Mouse (Mus musculus): ENCODE results near the gene Adgre5.

The Adgre5 gene

DNA sequence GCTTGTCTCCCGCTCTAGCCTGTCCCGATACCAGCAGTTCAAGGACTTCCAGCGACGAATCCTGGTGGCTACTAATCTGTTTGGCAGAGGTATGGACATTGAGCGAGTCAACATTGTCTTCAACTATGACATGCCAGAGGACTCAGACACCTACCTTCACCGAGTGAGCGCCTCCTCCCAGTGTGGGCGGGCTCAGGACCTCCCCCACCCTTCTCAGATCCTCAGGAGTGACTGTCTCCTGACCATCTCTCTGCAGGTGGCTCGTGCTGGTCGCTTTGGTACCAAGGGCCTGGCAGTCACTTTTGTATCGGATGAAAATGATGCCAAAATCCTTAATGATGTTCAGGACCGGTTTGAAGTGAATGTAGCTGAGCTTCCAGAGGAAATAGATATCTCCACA lies 18.5 kb downstream of the Adgre5 start:
- no peak for DNase-seq (ENCODE audit: low spot score in 2 of 2)

DNA sequence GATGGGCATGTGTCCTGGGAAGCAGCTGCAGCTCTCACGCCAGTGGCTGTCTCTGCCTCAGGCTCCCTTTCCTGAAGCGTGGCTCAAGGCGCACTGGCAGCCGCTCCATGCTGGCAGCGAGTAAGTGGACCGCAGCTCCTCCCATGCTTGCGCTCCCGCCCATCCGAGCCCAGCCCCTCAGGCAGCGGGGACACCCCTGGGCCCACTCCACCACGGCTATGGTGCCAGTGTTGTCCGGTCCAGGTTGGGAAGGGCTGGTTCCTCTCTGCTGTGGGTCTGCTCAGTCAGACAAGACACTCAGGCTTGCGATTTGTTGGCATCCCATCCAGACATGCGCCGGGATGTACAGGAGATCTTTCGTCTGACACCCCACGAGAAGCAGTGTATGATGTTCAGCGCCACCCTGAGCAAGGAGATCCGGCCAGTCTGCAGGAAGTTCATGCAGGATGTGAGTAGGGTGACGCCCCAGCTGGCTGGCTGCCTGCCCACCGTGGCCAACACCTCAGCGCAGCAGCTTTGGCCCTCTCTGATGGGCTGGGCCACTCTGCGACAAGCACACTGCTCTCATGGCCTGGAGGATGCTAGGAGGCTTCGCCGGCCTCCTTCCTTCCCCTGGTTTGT lies 19.6 kb downstream of the Adgre5 start:
- DNase-seq (ENCODE audit: low spot score in 2 of 2): no peak

DNA sequence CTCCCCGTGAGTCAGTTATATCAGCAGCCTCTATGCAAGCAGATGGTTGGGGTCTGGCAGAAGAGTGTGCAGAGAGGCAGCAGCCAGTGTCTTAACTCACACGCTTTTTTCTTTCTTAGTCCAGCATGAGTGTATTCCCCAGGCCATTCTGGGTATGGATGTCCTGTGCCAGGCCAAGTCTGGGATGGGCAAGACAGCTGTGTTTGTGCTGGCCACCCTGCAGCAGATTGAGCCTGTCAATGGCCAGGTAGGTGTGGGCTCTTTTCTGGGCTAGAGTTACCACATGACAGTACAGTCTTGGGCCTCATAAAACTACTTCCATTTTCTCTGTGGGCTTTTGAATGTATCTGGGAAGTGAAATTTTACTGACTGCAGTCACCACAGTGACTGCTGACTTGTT lies 21.4 kb downstream of the Adgre5 start:
- DNase-seq (ENCODE audit: low spot score in 2 of 2): no peak

DNA sequence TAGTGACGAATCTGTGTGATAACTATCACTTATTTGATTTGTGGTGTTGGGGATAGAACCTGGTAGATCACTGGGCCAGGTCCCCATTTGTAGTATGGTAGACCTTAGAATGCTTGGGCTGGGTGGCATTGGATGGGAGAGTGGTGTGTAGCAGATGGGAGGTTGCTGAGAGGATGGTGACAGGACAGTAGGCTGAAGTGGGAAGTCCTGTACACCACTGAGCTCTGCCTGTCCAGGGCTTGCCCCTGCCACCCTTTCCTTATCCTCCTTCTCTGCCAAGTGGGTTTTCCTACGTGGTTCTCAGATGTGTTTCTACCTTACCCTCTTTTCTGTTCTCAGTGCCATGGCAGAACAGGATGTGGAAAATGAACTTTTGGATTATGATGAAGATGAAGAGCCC lies 22.1 kb downstream of the Adgre5 start:
- DNase-seq (ENCODE audit: low spot score in 2 of 2): no peak

DNA sequence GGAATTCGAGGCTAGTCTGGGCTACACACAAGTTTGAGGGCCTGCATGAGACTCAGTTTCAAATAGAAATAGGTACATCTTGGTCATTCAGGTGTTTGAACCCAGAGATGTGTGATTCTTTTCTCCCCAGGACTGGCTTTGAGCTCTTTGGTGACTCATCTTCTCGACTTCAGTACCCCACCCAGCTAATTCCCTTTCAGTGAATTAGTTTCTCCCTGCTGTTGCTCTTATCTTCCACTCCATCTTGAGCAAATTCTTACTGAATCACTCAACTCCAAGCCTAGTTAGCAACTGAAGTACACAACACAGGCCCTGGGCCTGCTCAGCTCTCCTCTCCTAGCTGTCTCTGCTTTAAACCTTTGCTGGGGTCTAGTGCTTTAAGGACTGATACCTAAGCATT lies 24.6 kb downstream of the Adgre5 start:
- DNase-seq (ENCODE audit: low spot score in 2 of 2): no peak

- no peak for DNase-seq (ENCODE audit: low spot score in 2 of 2)
Measured at GRCm38 (mm10) chr8:83715771-83716170, 25.4 kb downstream of the Adgre5 start.

GRCm38 (mm10) chr8:83715031-83715690 lies 26.0 kb downstream of the Adgre5 start, which contains the start of gene Ddx39:
Gene Ddx39, plus strand, starts transcription at chr8:83715177.
- DNase-seq (ENCODE audit: low spot score in 2 of 2): peak; percentile 93 to 97

- no peak for DNase-seq (ENCODE audit: low spot score in 2 of 2)
Measured at GRCm38 (mm10) chr8:83714676-83715030, 26.5 kb downstream of the Adgre5 start.

DNA sequence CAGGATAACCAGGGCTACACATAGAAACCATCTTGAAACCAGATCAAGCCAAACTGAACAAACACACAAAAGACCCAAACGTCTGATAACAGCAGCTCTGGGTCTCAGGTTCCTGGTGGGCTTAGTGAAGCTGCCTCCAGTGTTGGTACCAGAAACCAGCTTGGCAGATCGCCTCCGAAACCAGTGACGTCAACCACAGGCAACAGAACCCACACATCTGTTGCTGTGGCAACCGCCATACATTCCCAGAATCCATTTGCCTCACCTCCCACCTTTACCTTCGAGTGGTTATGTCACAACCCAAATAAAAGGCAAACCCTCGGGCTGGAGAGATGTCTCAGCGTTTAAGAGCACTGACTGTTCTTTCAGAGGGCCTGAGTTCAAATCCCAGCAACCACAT lies 33.6 kb downstream of the Adgre5 start:
- no peak for DNase-seq (ENCODE audit: low spot score in 2 of 2)

DNA sequence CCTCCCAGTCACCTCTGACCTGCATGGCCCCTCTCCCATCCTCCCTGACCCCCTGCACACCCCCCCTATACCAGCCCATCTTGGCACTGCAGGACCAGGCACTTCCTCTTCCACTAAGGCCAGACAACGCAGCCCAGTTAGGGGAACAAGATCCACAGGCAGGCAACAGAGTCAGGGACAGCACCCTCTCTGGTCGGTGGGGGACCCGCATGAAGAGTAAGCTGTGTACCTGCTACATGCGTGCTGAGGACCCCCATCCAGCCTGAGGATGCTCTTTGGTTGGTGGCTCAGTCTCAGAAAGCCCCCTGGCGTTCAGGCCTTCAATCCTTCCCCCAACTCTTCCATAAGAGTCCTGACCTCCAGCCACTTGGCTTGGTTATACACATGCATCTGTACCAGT lies 34.7 kb downstream of the Adgre5 start:
- no peak for DNase-seq (ENCODE audit: low spot score in 2 of 2)

GRCm38 (mm10) chr8:83703426-83703825 lies 37.7 kb downstream of the Adgre5 start:
- no peak for DNase-seq (ENCODE audit: low spot score in 2 of 2)

DNA sequence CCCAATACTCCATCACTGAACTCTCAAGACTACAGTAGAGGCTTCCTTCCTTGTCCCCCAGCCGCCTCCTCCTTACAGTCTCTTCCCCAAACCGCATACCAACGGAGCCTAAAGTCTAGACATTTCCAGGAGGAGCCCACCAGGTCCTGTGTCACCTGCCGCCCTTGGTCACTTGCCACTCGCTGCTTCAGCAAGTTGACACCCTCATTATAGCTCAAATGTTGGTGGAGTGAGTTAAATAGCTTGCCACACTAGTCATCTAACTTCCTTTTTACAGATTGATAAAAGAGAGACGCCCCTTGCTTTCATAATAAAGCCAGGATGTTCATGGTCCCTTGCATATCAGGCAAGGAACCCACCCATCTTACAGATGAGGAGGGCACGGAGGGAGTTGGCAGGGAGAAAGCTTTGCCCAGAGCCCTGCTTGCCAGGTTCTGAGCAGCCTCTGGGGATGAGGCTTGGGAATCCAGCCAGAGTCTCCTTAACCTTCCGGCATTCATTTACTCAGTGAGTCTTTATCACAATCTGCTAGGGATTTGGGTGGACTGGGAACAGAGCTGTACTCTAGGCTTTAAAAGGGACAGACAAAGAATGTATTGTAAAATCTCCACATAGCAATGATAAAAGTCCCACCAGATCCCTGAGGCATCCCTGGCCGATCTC lies 40.6 kb downstream of the Adgre5 start:
- no peak for DNase-seq (ENCODE audit: low spot score in 2 of 2)

DNA sequence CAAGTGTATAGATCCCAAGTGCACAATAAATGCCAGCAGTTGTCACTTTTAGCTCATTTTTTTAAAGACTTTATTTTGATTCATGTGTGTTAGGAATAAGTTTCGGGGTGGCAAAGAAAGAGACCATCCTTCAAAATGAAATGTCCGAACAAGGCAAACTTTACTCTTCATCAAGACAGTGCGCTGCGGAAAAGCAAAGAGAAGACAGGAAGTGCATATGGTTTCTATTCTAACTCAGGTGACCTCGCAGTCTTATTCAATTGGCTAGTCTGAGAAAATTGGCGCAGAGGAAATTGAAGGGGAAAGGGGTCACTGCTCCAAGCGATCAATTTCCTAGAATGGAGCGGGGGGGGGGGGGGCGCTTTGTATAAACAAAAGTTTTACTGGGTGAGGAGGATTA lies 41.6 kb downstream of the Adgre5 start:
- no peak for DNase-seq (ENCODE audit: low spot score in 2 of 2)

DNA sequence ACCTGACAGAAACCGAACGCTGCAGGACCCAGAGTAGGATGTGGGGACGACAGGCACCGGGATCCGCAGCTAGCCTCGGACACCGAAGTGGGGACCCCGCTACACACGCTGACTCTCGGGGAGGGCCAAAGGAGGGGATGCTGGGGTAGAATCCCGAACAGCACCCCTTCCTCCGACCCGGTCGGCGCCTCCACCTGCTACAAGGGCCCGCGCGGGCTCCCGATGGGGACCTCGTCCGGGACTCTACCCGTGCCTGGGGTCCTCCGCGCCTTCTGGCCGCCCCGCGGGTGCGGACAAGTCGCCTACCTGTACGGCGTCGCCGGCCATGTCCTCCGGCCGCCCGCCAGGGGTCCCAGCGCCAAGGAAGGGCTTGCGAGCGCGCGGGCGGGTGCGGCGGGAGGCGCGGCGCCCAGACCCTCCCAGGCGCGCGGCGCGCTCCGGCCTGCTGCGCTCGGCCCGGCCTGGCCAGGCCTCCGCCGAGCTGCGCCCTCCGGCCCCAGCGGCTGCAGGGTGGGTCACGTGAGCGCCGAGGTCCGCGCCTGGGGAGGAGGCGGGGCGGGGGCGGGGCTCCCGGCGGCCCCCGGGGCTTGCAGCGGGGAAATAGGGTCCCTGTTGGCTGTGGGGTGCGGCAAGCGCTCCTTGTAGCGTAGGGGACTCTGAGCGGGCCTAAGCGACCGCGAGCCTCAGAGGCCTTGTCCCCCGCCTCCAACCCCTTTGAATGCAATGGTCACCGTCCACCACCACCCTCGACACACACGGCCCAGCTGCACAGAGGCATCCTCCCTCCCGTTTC lies 42.3 kb downstream of the Adgre5 start, which contains the start of gene Pkn1:
Gene Pkn1 (minus strand): TSS at position 519 of the 793 bp plus-strand sequence.
- peak in 1 of 2 experiments; percentile 49 for DNase-seq (ENCODE audit: low spot score in 2 of 2)

GRCm38 (mm10) chr8:83698291-83698660 lies 42.9 kb downstream of the Adgre5 start:
- DNase-seq (ENCODE audit: low spot score in 2 of 2): peak in 1 of 2 experiments; percentile 44

DNA sequence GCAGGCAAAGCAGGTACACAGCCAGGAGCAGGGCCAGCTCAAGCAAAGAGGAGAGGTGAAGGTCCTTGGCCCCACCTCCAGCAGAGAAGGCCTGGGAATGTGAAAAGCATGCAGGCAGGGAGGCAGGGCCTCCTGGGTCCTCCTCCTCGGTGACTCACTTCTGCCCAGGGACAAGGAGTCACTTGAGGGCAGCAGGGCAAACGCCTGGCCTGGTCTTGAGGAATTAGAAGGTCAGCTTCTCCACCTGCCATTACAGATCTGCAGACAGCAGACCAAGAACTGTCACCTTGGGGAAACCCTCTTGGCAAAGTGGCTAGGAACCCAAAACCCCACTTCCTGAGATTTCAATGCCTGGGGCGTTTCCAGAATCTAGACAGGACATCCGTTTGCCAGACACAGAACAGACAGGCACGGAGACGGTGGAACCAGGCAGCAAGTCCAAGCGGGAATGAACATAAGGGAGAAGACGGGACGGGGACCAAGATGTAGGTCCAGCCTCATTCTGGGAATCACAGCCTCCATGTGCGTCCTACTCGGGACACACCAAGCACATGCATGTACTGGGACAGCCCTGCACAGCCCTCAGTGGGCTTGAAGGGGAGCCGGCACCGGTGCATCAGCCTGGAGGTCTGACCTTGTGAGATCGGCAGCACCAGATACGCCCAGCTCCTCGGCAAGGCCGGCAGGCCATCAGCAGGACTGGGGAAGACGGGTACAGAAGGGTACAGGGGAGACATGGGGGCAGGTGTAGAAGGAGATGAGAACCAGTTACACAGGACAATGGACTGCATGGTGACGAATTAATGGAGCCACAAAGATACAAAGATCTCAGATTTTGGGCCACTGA lies 43.5 kb downstream of the Adgre5 start:
- DNase-seq (ENCODE audit: low spot score in 2 of 2): no peak

GRCm38 (mm10) chr8:83695351-83696106 lies 45.6 kb downstream of the Adgre5 start:
- DNase-seq (ENCODE audit: low spot score in 2 of 2): no peak

- no peak for DNase-seq (ENCODE audit: low spot score in 2 of 2)
Measured at GRCm38 (mm10) chr8:83694369-83695160, 46.6 kb downstream of the Adgre5 start.

- DNase-seq (ENCODE audit: low spot score in 2 of 2): no peak
Measured at GRCm38 (mm10) chr8:83693609-83694236, 47.4 kb downstream of the Adgre5 start.

Measured in frontal cortex, postnatal 14 days (tissue).